Mouse (Mus musculus) bone marrow macrophage, adult 2 months (primary cell): ENCODE data around the gene Ghdc.

Experiments used
- CTCF ChIP-seq: IDR thresholded peaks from 2 replicates; pipeline ENCODE4 v1.5.1; 2012; ENCODE audit warnings: low read depth, mild to moderate bottlenecking, low read length, moderate library complexity
- POLR2A ChIP-seq: IDR thresholded peaks from 2 replicates; pipeline ENCODE4 v1.6.1; 2012; ENCODE audit warnings: mild to moderate bottlenecking, low read depth, low read length, borderline replicate concordance

DNA sequence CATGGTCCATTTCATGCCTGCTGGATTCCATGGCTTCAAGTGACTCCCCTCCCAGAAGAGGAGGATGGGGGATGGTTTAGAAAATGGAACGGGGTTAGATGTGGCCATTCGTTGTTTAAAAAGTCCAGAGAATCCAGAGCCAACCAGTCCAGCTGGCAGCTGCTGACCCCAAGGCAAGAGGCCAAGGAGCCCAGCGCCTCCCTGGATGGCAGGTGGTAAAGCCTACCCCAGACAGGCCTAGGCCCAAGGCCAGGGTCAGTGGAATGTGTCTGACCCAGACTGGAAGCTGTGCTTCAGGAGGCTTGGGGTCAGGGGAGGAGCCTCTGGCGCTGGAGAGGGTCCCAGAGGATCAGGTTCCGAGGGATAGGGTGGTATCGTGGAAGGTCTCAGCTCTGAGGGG, 29.4 kb downstream of the Ghdc start:
- TF ChIP-seq CTCF (no peak), POLR2A (no peak)
